Mouse (Mus musculus) olfactory bulb, adult 2 months (tissue): ENCODE measurements around the gene Mpzl1.

Experiments
- CTCF ChIP-seq: fragments of 200-500 bp; IDR thresholded peaks from 2 replicates; pipeline ENCODE4 v1.5.1; 2012; ENCODE audit warnings: low read depth, mild to moderate bottlenecking, low read length, moderate library complexity; ENCODE audit not compliant: insufficient read depth
- POLR2A ChIP-seq: fragments of 200-500 bp; IDR thresholded peaks from 2 replicates; pipeline ENCODE4 v1.6.1; 2012; ENCODE audit warnings: mild to moderate bottlenecking, low read depth, low read length, moderate library complexity; ENCODE audit not compliant: insufficient read depth

DNA sequence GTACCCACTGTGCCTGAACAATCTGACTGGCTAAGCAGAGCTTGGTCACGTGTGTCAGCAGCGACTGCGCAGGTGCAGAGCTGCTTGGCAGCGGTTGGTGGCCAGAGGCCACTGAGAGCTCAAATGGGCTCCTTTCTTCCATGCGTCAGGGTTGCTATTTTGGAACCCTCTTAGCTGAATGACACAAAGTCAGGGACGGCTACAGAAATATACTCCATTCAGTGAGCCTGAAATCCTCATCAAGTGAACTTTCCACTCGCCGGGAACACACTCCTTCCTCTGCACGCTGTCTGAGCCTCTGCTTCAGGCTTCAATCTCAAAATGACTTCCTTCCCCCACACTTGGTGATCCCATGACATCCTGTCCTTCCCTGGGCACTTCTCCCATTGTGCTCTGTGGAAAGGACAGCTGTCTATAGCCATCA lies 16.1 kb downstream of the Mpzl1 start:
- TF ChIP-seq POLR2A (no peak), CTCF (no peak)
